Mouse (Mus musculus): Measurements from ENCODE around the gene Hmgb2.
"Not testable (repeated sequence)": the region's sequence is repeated elsewhere in the genome, so short reads cannot be mapped to it uniquely, and the experiment has no call there.

The Hmgb2 gene

GRCm38 (mm10) chr8:57511316-57512118 is at the start of gene Hmgb2:
Gene Hmgb2, plus strand, starts transcription at chr8:57511907.
- DNase-seq (ENCODE audit: low spot score in 2 of 2) = peak; percentile 100

- no peak for DNase-seq (ENCODE audit: low spot score in 2 of 2)
These were observed 48.9 kb upstream of the Hmgb2 start for GRCm38 (mm10) chr8:57462839-57463238.

GRCm38 (mm10) chr8:57463757-57464156 is 48.0 kb upstream of the Hmgb2 start:
- no peak for DNase-seq (ENCODE audit: low spot score in 2 of 2)

GRCm38 (mm10) chr8:57468624-57469023 is 43.1 kb upstream of the Hmgb2 start:
- DNase-seq (ENCODE audit: low spot score in 2 of 2) = no peak

- DNase-seq (ENCODE audit: low spot score in 2 of 2) = no peak
These were observed 40.8 kb upstream of the Hmgb2 start for GRCm38 (mm10) chr8:57470863-57471262.

GRCm38 (mm10) chr8:57473751-57474150 is 38.0 kb upstream of the Hmgb2 start:
- DNase-seq (ENCODE audit: low spot score in 2 of 2) = no peak

GRCm38 (mm10) chr8:57478406-57478805 is 33.3 kb upstream of the Hmgb2 start:
- DNase-seq (ENCODE audit: low spot score in 2 of 2) = no peak

GRCm38 (mm10) chr8:57479700-57480099 is 32.0 kb upstream of the Hmgb2 start:
- no peak for DNase-seq (ENCODE audit: low spot score in 2 of 2)

GRCm38 (mm10) chr8:57480606-57481005 is 31.1 kb upstream of the Hmgb2 start:
- no peak for DNase-seq (ENCODE audit: low spot score in 2 of 2)

- DNase-seq (ENCODE audit: low spot score in 2 of 2) = peak in 1 of 2 experiments; percentile 55
These were observed 24.9 kb upstream of the Hmgb2 start for GRCm38 (mm10) chr8:57486491-57487440.

- peak; percentile 95 to 98 for DNase-seq (ENCODE audit: low spot score in 2 of 2)
These were observed 24.1 kb upstream of the Hmgb2 start, which contains the start of gene Sap30 for GRCm38 (mm10) chr8:57487441-57488155. Gene Sap30, minus strand, starts transcription at chr8:57487860.

GRCm38 (mm10) chr8:57488312-57488765 is 23.4 kb upstream of the Hmgb2 start:
- peak in 1 of 2 experiments; percentile 26 for DNase-seq (ENCODE audit: low spot score in 2 of 2)

- no peak for DNase-seq (ENCODE audit: low spot score in 2 of 2)
These were observed 22.3 kb upstream of the Hmgb2 start for GRCm38 (mm10) chr8:57489366-57489765.

- no peak for DNase-seq (ENCODE audit: low spot score in 2 of 2)
These were observed 21.8 kb upstream of the Hmgb2 start for GRCm38 (mm10) chr8:57489896-57490295.

GRCm38 (mm10) chr8:57491873-57492272 is 19.8 kb upstream of the Hmgb2 start:
- no peak for DNase-seq (ENCODE audit: low spot score in 2 of 2)

GRCm38 (mm10) chr8:57498494-57498846 is 13.2 kb upstream of the Hmgb2 start:
- DNase-seq (ENCODE audit: low spot score in 2 of 2) = no peak

- peak in 1 of 2 experiments; percentile 41 for DNase-seq (ENCODE audit: low spot score in 2 of 2)
These were observed 12.7 kb upstream of the Hmgb2 start for GRCm38 (mm10) chr8:57498847-57499511.

GRCm38 (mm10) chr8:57503641-57504040 is 8.1 kb upstream of the Hmgb2 start:
- DNase-seq (ENCODE audit: low spot score in 2 of 2) = peak in 1 of 2 experiments; percentile 77

GRCm38 (mm10) chr8:57505500-57505899 is 6.2 kb upstream of the Hmgb2 start:
- DNase-seq (ENCODE audit: low spot score in 2 of 2) = not testable (repeated sequence)

- no peak for DNase-seq (ENCODE audit: low spot score in 2 of 2)
These were observed 4.1 kb upstream of the Hmgb2 start for GRCm38 (mm10) chr8:57507556-57508063.

- no peak for DNase-seq (ENCODE audit: low spot score in 2 of 2)
These were observed 3.0 kb upstream of the Hmgb2 start for GRCm38 (mm10) chr8:57508657-57509056.

All from cerebellum, postnatal 4 days (tissue).